Mouse (Mus musculus) frontal cortex, postnatal 14 days (tissue): ENCODE data around the gene Atf1.
"Not testable (repeated sequence)": the region's sequence is repeated elsewhere in the genome, so short reads cannot be mapped to it uniquely, and the experiment has no call there.

Experiments used
- DNase-seq, 2 experiments: peaks; one replicate each; pipeline ENCODE4 v3.0.0; 2022; ENCODE audit warnings: low spot score in 2 of 2

The Atf1 gene

DNA sequence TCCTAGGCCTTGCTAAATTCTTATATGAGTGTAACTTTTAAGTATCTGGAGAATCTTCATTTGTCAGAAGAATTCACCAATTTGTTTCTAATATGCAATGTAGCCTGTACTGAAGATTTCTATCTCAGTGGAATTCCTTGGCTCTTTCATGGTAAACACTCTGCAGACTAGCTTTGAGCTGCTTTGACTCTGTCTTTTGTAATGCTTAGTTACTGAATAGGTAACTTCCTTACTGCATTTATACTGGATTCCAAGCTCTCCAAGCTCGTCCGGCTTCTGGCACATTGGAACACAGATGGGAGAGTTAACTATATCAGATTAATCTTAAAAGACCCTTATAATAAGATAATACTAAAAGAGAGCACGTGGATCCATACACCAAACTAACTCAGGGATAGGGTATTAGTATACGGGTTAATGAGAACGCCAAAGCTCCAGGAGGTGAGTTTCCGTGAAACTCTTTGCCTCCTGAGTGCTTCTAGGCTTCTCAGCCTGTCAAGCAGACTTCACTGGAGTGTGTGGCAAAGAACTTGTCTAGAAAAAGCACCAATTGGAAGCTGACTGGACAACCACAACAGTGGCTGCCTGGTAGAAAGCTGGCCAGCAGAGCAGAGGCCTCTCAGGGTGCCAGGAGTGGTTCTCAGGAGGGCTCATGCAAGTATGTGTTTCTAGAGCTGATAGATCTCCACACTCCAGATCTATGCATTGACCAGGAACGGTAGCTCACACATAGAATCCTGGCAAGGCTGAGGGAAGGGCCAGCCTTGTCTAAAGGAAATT is 31.2 kb downstream of the Atf1 start:
- no peak for DNase-seq

DNA sequence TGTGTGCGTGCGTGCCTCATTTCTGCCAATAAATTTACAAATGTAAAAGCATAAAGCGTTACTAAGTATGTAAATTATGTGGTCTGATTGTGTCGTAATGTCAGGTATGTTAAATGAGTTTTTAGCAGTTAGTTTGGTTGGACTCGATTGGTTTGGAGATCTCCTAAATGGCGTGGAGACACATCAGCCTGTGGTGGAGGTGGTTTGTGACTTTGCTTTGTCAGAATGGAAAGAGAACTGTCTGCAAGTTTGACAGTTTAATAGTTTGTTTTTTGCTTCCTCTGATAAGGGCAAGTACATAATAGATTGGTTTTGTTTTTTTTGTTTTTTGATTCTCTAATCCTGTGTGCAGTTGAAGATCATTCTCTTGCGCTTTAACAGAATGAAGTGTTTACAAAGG is 32.7 kb downstream of the Atf1 start:
- not testable (repeated sequence) for DNase-seq

DNA sequence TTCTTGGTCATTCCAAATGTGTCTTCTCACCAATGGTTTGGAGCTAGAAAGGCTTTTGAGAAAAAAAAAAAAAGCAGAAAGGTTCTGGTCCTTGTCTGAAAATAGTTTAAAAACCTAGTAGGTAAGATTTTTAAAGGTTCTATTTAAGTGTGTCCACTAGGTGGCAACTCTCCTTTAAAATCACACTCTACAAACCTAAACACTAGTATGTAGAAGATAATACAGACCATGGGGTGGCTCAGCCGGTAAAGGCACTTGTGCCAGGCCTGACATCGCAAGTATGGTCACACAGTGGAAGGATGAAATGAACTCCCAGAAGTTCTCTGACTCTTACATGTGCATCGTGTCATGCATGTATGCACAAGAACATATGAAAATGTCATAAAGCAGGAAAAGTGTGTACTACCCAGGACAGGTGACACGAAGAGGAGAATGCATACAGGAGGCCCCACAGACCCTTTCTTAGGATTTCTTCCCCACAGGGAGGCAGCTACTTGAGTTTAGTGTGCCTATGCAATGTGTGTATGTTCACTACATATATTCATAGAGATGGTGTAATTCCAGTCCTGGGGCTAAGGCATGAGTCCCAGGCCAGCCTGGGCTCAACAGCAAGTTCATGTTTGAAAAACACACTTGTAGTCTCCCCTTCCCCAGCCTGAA is 35.8 kb downstream of the Atf1 start:
- DNase-seq: no peak

DNA sequence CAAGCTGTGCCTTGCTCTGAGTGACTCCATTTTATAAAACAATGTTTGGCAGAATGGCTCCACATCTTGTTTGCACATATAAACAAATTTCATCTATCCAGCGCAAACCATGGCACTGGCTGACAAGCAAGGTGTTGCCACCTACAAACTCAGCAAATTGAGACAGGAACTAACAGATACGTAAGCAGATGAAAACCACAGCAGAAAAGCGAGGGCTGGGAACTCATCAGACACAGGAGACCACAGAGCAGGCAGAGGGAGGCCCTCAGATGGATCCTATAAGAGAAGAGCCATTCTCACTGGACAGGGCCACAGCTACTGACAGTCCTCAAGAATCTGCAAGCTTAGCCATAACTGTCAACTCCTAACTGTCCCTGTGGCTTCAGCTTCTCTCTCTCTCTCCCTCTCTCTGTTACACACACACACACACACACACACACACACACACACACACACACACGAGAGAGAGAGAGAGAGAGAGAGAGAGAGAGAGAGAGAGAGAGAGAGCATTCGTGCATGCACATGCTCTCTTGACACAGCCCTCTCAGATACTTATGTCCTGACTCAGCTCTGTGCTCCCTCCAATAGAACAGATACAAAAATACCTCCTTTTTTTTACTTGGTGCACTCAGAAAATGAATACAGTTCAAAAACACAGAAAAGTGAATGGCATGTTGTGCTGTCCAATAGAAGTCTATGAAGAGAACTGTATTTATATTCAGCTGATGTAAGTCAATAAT is 38.1 kb downstream of the Atf1 start:
- DNase-seq: no peak

DNA sequence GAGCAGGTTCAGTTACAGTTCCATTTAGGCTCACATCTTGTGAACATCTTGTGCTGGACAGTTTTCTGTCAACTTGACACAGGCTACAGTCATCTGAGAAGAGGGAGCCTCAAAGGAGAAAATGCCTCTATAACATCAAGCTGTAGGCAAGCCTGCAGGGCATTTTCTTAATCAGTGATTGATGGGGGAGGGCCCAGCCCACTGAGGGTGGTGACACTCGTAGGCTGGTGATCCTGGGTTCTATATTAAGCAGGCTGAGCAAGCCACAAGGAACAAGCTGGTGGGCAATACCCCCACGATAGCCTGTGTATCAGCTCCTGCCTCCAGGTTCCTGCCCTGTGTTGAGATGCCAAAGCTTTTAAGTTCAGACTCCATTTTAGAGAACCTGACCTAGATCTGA is 41.3 kb downstream of the Atf1 start:
- DNase-seq: no peak

DNA sequence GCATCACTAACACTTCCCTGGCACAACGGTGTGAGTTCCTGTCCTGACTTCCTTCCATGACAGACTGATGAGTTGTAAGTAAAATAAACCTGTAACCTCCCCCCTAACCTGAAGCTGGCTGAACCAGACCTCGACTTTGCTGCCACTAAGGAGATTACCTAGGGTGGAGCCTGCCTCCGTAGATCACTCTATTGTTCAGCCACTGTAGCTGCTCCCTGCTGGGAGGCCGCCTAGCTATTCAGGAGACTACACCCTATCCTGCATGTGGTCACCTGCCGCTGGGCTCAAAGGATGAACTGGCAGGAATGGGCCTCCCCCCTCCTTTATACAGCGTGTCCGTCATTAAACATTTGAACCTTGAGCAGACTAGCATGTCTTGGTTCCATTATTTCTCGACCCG is 42.2 kb downstream of the Atf1 start:
- DNase-seq: no peak

DNA sequence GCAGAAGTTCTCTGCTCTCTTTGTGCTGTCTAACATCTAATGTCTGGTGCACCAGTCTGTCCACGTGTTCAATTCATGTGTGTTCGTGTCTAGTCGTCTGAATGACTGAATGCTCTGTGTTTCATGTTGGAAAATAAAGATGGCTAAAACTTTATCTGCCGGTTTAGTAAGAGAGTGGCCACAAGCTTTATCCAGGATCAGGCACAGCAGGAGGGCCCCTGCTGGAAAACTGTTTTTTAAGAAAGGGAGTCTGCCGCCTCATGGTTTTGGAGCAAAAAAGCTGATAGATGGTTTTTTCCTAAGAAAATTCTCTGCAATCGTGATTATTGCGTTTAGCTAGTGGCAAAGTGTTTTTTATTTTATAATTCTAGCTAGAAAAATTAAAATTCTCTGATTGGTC is 43.0 kb downstream of the Atf1 start:
- not testable (repeated sequence) for DNase-seq

DNA sequence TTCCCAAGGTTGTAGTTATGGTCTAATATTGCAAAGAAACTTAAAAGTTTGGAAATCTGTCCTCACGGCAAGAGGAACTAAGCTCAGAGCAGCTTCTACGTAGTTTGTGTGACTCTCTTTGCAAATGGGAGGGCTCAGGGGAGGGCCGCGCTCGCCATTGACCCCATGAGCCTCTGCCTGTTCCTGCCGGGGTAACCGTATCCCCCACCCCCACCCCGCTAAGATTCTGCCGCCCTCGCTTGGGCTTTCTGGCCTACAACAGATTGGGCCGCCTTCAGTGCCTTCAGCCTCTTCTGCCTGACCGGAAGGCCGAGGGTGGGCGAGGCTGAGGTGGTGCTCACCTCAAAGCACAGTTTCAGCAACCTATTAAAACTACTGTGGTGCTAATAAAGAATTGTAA is 43.8 kb downstream of the Atf1 start:
- DNase-seq: no peak

DNA sequence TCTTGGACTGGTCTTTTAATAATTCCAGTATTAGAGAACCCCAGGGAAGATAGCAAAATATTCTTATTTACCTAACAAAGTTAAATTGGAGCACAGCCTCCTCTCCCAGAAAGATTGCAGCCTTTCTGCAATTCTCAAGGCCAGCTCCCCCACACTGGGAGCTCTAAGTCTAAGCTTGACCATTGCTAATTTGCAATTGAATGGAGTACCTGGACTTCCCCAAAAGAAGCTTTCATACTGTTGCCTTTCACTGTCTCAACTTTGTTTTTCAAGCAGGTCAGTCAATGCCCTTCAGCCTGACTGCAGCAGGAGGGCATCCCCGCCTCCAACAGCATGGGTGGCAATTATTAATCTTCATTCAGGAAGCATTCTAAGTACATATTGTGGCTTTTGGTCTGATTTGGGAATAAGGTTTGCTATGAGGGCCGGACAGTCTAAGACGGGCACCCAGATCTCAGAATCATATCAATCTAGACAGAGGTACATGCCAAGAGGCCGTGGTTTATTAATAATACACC is 46.2 kb downstream of the Atf1 start:
- not testable (repeated sequence) for DNase-seq

DNA sequence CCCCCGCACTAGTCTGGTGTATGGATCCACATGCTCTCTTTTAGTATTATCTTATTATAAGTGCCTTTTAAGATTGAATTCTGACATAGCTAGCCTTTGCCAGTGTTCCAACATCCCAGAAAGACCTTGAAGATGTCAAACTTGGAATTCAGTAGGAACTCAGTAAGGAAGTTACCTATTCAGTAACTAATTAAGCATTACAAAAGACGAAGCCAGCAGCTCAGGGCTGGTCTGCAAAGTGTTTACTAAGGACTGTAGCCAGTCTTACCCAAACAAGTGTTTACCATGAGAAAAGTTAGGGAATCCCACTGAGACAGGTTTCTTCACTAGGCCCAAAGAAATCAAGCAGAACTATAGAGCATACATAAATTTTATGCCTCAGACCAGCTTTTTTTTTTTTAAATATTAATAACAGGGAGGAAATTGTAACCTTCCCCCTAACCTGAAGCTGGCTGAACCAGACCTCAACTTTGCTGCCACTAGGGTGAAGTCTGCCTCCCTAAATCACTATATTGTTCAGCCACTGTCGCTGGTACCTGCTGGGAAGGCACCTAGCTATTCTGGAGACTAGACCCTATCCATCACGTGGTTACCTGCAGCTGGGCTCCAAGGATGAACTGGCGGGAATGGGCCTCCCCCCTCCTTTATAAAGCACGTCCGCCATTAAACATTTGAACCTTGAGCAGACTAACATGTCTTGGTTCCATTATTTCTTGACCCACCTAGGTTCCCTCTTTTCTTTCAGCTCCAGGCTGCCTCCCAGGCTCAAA is 47.4 kb downstream of the Atf1 start:
- DNase-seq: no peak

DNA sequence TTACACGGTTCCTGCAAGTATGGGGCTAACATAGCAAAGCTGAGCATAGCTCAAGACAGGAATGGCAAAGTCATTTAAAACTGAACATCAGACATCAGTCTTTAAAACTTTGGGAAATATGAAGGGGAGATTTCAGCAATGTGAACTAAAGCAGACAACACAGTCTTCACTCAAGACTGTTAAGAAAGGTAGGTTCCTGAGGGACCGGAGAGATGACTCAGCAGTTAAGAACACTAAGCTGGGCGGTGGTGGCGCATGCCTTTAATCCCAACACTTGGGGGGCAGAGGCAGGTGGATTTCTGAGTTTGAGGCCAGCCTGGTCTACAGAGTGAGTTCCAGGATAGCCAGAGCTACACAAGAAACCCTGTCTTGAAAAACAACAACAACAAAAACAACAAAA is 48.8 kb downstream of the Atf1 start:
- no peak for DNase-seq

DNA sequence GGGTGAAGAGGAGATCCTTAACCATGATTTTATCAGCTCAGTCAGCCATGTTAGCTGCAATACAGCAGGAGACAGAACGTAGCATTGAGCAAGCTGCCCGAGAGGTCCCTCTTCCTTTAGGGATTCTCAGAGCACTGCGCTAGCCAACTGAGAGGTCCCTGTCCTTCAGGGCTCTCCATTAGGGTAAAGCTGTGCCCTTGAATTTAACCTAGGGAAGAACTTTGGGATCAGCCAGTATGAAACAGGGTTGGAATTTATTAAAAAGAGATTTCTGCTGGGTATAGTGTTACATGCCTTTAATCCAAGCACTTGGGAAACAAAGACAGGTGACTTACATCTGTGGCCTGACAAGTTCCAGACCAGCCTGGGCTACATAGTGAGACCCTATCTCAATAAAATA is 50.0 kb downstream of the Atf1 start:
- no peak for DNase-seq

DNA sequence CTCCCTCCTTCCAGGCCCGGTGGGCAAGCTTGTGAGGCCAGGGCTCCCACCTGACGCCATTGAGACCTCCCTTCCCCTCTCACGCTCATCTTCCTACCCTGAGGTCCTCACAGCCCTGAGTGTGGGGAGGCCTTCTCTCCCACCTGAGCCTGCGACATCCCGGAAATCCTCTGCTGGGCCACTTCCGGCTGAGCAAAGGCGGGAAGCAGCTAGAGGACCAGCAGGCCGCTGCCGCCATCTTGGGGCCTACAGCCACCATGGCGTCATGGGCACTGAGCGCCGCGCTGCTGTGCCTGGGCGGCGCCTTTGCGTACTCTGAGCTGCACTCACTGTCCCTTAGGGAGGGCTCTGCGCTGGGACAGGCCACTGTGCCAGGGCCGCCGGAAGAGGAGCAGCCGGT is 53.0 kb downstream of the Atf1 start, which contains the start of gene Tmprss12:
TSS of gene Tmprss12 (plus strand) at position 212 of the 400 bp plus-strand sequence.
- DNase-seq: no peak

DNA sequence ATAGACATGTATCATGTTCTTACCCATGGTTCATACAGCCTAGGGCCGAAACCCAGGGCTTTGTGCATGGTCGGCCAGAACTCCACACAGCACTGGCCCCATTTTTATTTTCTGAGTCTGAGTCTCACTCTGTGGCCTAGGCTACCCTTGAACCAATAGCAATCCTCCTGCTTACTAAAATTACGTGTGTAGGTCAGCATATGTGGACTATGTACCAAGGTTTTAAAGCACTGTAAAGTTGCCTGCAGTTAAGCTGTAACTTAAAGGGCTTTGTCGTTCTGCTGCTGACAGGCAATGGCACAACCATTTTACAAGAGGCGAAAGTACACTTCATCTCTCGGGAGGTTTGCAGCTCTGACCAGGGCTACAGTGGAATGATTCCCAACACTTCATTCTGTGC is 61.4 kb downstream of the Atf1 start:
- no peak for DNase-seq

DNA sequence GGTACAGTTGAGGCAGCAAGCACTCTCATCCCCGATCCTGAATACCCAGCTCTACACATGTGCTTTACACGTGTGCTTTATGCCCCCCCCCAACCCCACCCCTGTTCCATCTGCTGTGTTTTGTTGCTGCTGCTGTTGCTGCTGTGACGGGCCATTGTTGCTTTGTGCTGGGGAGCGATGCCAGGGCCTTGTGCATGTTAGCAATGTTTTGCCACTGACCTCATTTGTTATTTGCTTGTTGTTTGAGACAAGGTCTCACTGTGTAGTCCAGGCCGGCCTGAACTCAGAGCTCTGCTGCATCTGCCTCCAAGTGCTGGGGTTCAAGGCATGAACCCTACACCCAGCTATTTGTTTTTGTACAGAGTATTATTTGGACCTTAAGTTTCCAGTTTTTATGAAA is 63.2 kb downstream of the Atf1 start:
- DNase-seq: no peak

DNA sequence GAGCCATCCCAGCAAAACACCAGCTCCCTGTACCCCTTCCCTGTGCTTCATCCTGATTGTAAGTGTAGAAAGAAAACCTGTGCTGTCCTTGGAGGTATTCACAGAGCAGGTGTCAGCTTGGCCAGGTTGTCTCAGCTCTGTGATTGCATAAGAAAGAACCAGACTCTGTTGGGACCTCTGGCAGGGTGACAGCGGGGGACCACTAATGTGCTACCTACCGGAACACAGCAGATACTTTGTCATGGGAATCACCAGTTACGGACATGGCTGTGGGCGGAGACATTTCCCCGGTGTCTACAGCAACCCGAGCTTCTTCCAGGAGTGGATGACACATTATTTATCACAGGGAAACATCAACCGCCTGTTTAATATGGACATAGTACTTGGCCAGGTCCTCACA is 64.7 kb downstream of the Atf1 start:
- no peak for DNase-seq

DNA sequence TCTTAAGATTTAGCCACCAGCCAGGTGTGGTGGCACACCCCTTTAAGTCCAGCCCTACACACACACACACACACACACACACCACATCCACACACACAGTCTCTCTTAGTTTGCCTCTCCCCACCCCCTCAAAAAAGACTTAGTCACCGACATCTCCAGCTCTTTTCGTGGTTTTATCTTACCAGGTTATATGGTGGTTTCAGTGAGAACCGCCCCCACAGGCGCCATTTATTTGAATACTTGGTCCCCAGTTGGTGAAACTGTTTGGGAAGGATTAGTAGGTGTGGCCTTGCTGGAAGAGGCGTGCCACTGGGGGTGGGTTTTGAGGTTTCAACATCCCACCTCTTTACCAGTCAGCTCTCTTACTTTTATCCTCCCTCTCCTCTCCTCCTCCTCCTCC is 70.2 kb downstream of the Atf1 start:
- DNase-seq: no peak

DNA sequence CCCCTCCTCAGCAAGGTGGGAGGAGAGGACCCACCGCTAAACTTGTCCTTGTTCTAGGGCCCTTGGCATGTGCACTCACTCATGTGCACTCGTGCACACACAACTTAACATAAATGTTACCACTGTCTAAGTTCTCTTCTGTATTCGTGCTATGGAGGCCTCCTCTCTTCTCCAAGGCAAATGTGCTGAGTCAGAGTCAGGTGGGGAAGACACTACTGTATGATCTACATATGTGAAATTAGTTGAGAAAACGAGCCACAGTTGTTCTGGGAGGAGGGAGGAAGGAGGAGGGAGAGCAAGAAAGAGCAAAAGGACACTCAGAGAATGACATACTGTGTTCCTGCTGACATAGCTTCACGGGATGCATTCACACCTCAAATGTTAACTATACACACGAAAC is 72.9 kb downstream of the Atf1 start:
- DNase-seq: no peak

DNA sequence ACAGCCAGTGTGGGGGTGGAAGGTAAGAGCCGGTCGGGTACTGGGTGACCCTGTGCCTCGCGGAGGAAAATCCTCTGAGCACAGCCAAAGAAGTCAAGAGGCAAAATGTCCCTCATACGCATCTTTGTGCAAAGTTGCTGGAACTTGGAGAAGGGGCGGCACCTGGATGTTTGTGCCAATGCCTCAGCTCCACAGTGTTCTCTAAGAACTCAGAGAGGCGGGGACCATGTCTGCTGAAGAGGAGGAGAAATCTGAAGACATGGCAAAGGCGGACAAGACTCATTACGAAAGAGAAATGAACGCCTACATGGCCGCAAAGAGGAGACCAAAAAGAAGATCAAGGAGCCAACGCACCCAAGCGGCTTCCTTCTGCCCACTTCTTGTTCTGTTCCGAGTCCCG is 73.9 kb downstream of the Atf1 start:
- no peak for DNase-seq

DNA sequence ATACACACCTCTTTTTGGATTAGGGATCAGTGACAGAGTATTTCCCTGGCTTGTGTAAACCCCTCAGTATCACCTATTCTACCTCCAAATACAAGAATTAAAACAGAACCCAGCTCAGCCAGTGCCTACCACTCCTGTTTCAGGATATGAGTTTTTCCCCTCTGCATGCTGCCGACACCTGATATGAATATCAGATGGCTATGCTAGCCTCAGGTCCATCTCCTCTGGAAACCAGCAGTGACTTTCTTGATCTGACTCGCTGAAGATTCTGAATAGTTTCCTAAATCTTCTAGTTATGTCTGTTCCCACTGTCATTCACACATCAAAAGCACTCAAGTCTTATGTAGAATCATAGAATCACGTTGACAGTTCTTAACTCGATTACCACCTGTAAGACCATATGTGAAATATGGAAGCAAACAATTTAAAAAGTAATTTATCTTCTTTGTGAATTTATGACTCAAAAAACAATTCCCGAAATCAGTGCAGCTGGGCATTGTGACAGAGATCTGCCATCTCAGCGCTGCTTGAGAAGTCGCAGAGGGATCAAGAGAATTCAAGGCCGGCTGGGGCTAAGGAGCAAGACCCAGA is 75.9 kb downstream of the Atf1 start:
- no peak for DNase-seq
